Mouse (Mus musculus) lung, postnatal 0 days (tissue): ENCODE results near the gene Actn4. TPM values are rescaled to one million over a fixed set of nuclear protein-coding genes. Genes with fewer than 3 reads are reported as not detected.

Experiments used
- ATAC-seq: fragments of 200-750 bp; cut with Nextera tagmentation; 2 replicates; pipeline ENCODE4 v1.8.0; 2017; ENCODE audit warnings: moderate library complexity
- DNase-seq: peaks from one replicate; pipeline ENCODE4 v3.0.0-alpha.2; 2016; ENCODE audit warnings: low spot score
- H3K27ac ChIP-seq: fragments of 300-500 bp; sonication (generic); 2 replicates; pipeline ENCODE4 v1.5.1; 2014; ENCODE audit warnings: antibody characterized with exemption, mild to moderate bottlenecking, low read length, mixed read lengths
- H3K27me3 ChIP-seq: fragments of 300-500 bp; sonication (generic); replicated peaks from 2 replicates; pipeline ENCODE4 v1.6.1; 2014; ENCODE audit warnings: low read length, mixed read lengths; ENCODE audit not compliant: insufficient read depth
- H3K36me3 ChIP-seq: fragments of 300-500 bp; sonication (generic); 2 replicates; pipeline ENCODE4 v1.6.1; 2014; ENCODE audit warnings: low read length, mixed read lengths; ENCODE audit not compliant: insufficient read depth
- H3K4me1 ChIP-seq: fragments of 300-500 bp; sonication (generic); 2 replicates; pipeline ENCODE4 v1.6.1; 2014; ENCODE audit warnings: antibody characterized with exemption, low read depth, low read length, mixed read lengths; ENCODE audit not compliant: insufficient read depth
- H3K4me2 ChIP-seq: fragments of 300-500 bp; sonication (generic); replicated peaks from 2 replicates; pipeline ENCODE4 v1.6.1; 2014; ENCODE audit warnings: low read depth, mild to moderate bottlenecking, low read length, moderate library complexity, mixed read lengths
- H3K4me3 ChIP-seq: fragments of 300-500 bp; sonication (generic); 2 replicates; pipeline ENCODE4 v1.5.1; 2014; ENCODE audit warnings: low read depth, low read length
- H3K9ac ChIP-seq: fragments of 300-500 bp; sonication (generic); replicated peaks from 2 replicates; pipeline ENCODE4 v1.6.1; 2014; ENCODE audit warnings: low read depth, mild to moderate bottlenecking
- H3K9me3 ChIP-seq: fragments of 300-500 bp; sonication (generic); 2 replicates; pipeline ENCODE4 v1.6.1; 2016; ENCODE audit warnings: low read length, mixed read lengths
- CTCF ChIP-seq: IDR thresholded peaks from 2 replicates; pipeline ENCODE4 v1.5.1; 2016; ENCODE audit warnings: antibody characterized with exemption, mild to moderate bottlenecking
- EP300 ChIP-seq: IDR thresholded peaks from 2 replicates; pipeline ENCODE4 v1.6.1; 2016; ENCODE audit warnings: antibody characterized with exemption, mild to moderate bottlenecking, control low read depth
- WGBS: fragments of 180-500 bp; shearing (Covaris S2); extraction: QIAGEN DNeasy Blood & Tissue Kit; methylation state at CpG from one replicate; pipeline ENCODE4 v1.1.7; 2014; 5-methylcytosine and 5-hydroxymethylcytosine counted together
- polyA plus RNA-seq: library from polyadenylated mRNA; unstranded; fragments of >200 nt; fragmentation: Nextera tagmentation; extraction: Ambion mirVana; gene quantifications from 2 replicates; pipeline ENCODE4 v1.2.1, GENCODE M21; 2015

Actn4 gene
- polyA plus RNA-seq, 1 experiment from 2014 or later = 202 TPM

DNA sequence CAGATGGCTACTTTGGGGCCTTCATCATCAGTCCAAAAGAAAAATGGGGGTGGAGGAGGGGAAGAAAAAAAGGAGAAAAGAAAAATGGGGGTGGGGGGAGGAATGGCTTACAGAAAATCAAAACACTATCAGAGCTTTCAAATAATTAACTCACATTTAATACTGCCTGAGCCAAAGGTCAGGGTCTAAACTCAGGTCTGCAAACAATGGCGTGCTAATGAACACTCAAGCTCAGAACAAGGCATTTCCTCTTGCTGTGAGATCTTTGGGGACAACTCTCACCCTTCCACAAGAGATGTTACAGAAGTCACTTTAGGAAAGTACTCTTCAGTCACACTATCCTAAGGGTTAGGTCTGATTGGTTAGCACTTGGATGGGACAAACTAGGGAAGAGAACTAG is 3.4 kb downstream of the Actn4 start:
- Histone ChIP-seq H3K36me3 (no peaks in the 10 kb centered on the region), H3K4me1 (peaks cover 43% of the 10 kb centered on the region; the same call in 1 of the 2 replicates), H3K27me3 (no peaks in the 10 kb centered on the region), H3K4me3 (0 out of 2 replicates have a peak overlapping the region, but pooled peaks have one; percentile 98), H3K9me3 (no peaks in the 10 kb centered on the region), H3K9ac (peak overlapping the region; percentile 48; the same call in 1 of the 2 replicates), H3K27ac (peak overlapping the region; percentile 94), H3K4me2 (peak overlapping the region; percentile 71)
- TF ChIP-seq EP300 (no peak), CTCF (no peak)
- DNase-seq = no peak
- 47% methylated on average over 1 of the region's 1 CpGs for WGBS
- ATAC-seq = no peak

DNA sequence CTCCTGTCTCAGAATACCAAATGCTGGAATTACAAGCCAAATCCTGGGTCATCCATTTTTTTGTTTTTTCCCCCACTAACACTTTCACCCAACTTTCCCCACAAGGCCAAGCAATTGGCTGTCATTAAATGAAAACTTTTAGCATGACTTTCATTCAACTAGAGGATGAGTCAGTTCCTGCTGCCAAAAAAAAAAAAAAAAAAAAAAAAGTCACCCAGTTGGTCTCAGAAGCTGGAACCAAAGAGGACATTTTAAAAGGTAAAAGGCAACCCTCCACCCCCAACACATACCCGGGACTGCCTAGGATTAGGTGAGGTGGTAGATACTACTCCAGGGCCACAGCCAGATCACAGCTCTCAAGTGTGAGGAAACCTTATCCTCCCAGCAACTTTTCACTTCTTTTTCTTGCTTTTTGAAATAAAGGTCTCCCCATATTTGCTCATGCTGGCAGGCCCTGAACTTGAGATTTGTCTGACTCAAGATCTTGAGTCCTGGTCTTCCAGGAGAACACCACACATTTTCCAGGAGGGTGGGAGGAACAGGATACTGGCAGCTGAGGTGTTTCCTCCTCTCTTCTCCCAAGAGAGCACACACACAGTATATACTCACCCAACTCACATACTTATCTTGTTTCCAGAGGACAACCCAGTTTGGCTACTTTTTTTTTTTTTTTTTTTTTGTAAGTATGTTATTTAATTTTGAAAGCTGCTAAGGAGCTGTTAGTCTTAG is 4.0 kb downstream of the Actn4 start:
- H3K27me3 ChIP-seq = no peaks in the 10 kb centered on the region
- TF ChIP-seq EP300 (0 out of 2 replicates have a peak, but pooled peaks have one; percentile 45), CTCF (no peak)
- ATAC-seq (no peak), DNase-seq (peak; percentile 73)
- H3K4me2 ChIP-seq = peak overlapping the region; percentile 71; the same call in 1 of the 2 replicates
- peaks cover 43% of the 10 kb centered on the region; the same call in 1 of the 2 replicates for H3K4me1 ChIP-seq
- no peaks in the 10 kb centered on the region for H3K9me3 ChIP-seq
- no peak overlapping the region for H3K4me3 ChIP-seq
- WGBS = 53% methylated on average over 1 of the region's 1 CpGs
- peak overlapping the region; percentile 94 for H3K27ac ChIP-seq
- H3K36me3 ChIP-seq = no peaks in the 10 kb centered on the region
- H3K9ac ChIP-seq = no peak overlapping the region

DNA sequence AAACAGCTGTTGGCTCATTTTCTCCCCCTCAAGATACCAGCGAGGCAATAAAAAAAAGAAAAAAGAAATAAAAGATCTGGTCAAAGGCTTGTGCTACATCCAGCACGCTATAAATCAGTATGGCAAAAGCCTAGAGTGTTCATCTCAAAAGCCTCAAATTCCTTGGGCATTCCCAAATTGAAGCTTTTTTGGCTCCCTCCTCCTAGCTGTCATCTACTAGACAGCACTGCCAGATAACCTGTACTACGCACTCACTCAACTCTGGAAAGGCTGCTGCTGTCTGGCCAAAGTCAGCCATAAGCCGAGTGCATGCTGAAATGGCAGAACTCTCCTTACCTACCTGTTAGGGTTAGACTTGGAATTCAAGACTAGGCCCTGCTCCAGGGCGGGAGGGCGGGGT is 4.9 kb downstream of the Actn4 start:
- Histone ChIP-seq H3K36me3 (no peaks in the 10 kb centered on the region), H3K9ac (no peak overlapping the region), H3K27me3 (no peaks in the 10 kb centered on the region), H3K9me3 (no peaks in the 10 kb centered on the region), H3K4me3 (no peak overlapping the region), H3K4me2 (no peak overlapping the region), H3K4me1 (peaks cover 46% of the 10 kb centered on the region; the same call in 1 of the 2 replicates), H3K27ac (peak overlapping the region; percentile 76; the same call in 1 of the 2 replicates)
- TF ChIP-seq CTCF (0 out of 2 replicates have a peak, but pooled peaks have one; percentile 12), EP300 (peak; percentile 9; the same call in 1 of the 2 replicates)
- DNase-seq (peak; percentile 64), ATAC-seq (no peak)
- WGBS = 40% methylated on average over 6 of the region's 6 CpGs

DNA sequence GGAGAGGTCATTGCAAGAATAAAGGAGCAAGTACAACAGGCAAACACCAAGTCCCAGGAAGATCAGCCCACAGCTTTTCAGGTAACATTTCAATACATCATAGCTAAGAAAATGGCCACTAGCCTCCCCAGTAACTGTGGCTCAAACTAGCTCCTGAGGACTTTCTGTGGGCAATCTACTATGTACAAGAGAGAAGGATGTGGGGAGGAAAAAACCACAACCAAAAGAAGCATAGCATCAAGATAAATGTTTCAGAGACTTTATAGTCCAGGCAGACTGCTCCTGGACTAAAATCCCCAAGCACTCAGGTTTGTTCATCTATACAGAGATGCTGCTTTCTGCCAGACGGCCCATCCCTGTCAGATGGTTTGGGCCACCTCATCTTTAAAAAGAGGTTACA is 5.9 kb downstream of the Actn4 start:
- TF ChIP-seq EP300 (no peak), CTCF (no peak)
- no peak overlapping the region for H3K4me2 ChIP-seq
- H3K4me3 ChIP-seq = no peak overlapping the region
- H3K27me3 ChIP-seq = no peaks in the 10 kb centered on the region
- H3K9ac ChIP-seq = no peak overlapping the region
- ATAC-seq = no peak
- H3K4me1 ChIP-seq = peaks cover 57% of the 10 kb centered on the region; the same call in 1 of the 2 replicates
- no peak overlapping the region for H3K27ac ChIP-seq
- WGBS = 64% methylated on average over 1 of the region's 1 CpGs
- no peaks in the 10 kb centered on the region for H3K36me3 ChIP-seq
- DNase-seq = no peak
- no peaks in the 10 kb centered on the region for H3K9me3 ChIP-seq

DNA sequence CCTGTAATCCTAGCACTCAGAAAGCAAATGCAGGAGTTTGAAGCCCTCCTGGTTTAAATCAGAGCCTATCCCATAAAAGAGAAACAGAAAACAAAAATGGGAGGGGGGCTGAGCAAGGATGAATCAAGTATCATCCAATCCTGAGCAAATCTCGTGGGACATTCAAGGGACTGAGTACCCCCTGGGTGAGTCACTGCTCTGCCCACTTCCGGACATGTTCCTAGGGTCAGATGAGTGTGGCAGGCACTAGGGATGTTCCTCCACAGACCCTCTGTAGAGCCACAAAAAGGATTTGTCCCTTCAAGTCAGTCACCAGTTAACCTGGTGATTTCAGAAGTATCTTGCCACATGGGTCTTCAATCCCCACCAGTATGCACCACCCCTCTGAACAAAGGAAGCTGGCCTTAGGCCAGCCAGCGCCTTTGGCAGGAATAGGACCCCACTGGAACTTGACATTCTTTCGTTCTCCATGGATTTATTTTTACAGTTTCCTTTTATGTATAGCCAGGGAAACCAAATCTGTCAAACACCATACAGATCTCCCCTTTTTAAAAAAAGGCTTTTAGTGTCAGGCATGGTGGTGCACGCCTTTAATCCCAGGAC is 6.7 kb downstream of the Actn4 start:
- Histone ChIP-seq H3K4me2 (no peak overlapping the region), H3K9me3 (no peaks in the 10 kb centered on the region), H3K27ac (peak overlapping the region; percentile 66), H3K4me3 (no peak overlapping the region), H3K4me1 (peaks cover 59% of the 10 kb centered on the region; the same call in 1 of the 2 replicates), H3K9ac (no peak overlapping the region), H3K36me3 (no peaks in the 10 kb centered on the region), H3K27me3 (no peaks in the 10 kb centered on the region)
- TF ChIP-seq CTCF (no peak), EP300 (no peak)
- DNase-seq (peak; percentile 45), ATAC-seq (no peak)
- WGBS = 17% methylated on average over 5 of the region's 5 CpGs

DNA sequence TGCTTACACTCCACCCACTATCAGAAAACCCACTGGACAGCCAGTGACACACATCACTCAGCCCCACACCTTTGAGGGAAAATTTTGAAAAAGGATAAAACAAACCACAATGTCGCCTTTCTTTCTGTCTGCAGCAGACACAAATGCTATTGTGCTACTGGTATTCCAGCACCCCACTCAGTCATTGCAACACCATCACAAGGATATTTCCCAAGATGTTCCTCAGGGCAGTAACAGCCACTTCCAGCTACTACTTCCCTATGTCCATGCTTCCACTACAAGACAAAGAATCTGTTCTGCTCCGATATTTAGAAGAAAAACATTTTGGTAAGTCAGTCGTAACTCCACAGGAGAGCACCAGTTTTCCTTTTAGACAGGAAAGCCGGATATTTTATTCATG is 7.4 kb downstream of the Actn4 start:
- Histone ChIP-seq H3K4me2 (no peak overlapping the region), H3K9ac (no peak overlapping the region), H3K9me3 (no peaks in the 10 kb centered on the region), H3K36me3 (no peaks in the 10 kb centered on the region), H3K4me1 (peaks cover 59% of the 10 kb centered on the region; the same call in 1 of the 2 replicates), H3K27ac (peak overlapping the region; percentile 66), H3K27me3 (no peaks in the 10 kb centered on the region), H3K4me3 (no peak overlapping the region)
- no peak for ATAC-seq
- no peak for TF ChIP-seq CTCF
- TF ChIP-seq EP300 = no peak
- WGBS = 56% methylated on average over 4 of the region's 4 CpGs
- peak; percentile 78 for DNase-seq
